Mouse (Mus musculus): ENCODE data around the gene Stk17b. TPM values are rescaled to one million over a fixed set of nuclear protein-coding genes. Genes with fewer than 3 reads are reported as not detected.
"Not testable (repeated sequence)": the region's sequence is repeated elsewhere in the genome, so short reads cannot be mapped to it uniquely, and the experiment has no call there.

The Stk17b gene
- total RNA-seq, 2 experiments from 2014 or later, result 13.7 to 13.8 TPM

GRCm38 (mm10) chr1:53728489-53729225 lies 56.4 kb downstream of the Stk17b start:
- no peak for DNase-seq (ENCODE audit: low spot score in 2 of 2)

- DNase-seq (ENCODE audit: low spot score in 2 of 2), result no peak
Observed at GRCm38 (mm10) chr1:53726883-53727282, 58.1 kb downstream of the Stk17b start.

DNA sequence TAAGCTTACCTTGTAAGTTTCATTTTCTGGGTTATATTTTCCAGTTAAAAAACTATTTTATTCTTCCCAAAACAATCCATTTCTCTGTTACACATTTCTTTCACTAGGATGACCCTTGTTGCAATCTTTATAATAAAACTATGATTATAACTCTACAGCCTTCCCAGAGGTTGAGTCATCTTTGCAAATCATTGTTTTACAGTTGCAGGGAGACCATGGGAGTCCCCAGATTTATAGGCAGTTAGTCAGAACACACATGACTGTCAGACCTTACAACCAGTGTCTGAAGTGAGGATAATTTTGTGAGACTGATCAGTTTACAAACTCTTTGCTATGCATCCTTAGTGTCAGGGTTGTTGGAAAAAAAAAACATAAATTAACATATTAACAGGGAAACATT lies 63.7 kb downstream of the Stk17b start:
- DNase-seq (ENCODE audit: low spot score in 2 of 2), result no peak

- DNase-seq (ENCODE audit: low spot score in 2 of 2), result no peak
Observed at GRCm38 (mm10) chr1:53720601-53721351, 64.2 kb downstream of the Stk17b start.

DNA sequence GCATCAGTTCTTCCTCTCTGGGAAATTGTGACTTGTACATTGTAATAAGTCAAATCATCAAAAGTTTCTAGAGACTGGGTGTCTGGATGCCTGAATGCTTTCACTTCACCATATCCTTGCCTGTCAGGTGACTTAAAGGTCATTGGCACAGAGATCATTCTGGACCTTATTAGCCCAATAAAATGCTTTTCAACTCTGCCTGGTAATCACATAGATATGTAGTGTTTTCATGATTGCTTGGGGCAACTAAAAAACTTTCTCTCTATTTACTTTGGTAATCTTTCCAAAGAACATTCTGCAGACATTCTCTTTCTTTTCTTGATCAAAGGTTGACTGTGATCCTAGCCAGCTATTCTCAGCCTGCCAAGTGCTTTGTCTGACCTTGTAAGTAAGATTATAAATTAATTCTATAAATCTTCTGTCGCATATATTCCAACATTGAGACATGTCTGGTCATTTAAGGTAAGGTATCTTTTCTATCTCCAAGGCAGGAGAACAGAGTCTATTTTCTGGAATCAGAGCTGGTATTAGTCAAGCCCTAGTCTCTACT lies 69.0 kb downstream of the Stk17b start:
- DNase-seq (ENCODE audit: low spot score in 2 of 2), result no peak

DNA sequence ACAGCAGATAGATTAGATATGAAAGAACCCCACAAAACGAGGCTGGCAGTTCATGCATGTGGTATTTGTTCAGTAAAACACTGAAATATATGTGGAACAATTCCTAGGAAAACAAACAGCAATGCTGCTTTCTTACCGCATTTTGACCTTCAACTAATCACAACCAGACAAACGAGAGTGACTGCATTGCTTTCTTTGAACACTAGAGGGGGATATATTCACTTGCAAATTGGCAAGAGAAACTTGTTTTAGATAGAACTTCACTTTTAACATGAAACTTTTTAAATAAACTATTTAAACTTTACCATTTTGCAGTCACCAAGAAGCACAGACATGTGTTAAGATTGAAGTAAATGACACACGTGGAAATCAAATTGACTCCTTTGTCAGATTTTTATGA lies 69.6 kb downstream of the Stk17b start:
- no peak for DNase-seq (ENCODE audit: low spot score in 2 of 2)

DNA sequence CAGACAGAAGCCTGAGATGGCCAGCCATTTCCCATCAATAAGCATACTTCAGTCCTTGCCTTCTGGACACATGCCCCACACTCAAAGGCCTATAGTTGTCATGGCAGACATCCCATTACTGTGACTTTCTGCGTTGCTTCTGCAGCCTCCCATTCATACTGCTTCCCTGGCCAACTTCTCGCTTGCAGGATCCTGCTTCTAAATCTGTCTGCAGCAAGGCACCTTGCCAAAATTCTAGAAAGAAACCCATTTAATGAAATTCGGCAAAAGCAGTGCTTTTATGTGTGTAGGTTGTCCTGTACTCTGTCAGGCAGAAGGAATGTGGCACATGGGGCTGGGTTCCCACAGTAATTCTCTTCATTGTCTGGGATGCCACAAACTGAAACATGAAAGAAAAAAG lies 71.6 kb downstream of the Stk17b start:
- DNase-seq (ENCODE audit: low spot score in 2 of 2), result not testable (repeated sequence)

DNA sequence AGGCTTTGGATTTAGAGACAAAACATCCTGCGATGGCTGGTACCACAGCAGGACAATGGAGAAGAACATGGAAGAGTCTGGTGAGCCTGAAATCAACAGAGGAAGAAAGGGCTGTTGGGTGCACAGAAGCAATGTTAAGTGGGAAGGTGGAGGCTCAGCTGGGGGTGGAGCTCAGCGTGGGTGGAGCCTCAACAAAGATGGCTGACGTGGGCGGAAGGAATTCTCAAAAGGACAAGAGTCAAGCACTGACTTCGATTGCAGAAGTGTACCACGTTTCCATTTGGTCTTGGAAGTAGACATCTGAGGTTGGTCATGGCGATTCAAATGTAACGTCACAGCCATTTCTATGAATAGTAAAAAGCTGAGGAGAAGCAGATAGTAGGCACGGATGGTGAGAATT lies 74.0 kb downstream of the Stk17b start:
- no peak for DNase-seq (ENCODE audit: low spot score in 2 of 2)

DNA sequence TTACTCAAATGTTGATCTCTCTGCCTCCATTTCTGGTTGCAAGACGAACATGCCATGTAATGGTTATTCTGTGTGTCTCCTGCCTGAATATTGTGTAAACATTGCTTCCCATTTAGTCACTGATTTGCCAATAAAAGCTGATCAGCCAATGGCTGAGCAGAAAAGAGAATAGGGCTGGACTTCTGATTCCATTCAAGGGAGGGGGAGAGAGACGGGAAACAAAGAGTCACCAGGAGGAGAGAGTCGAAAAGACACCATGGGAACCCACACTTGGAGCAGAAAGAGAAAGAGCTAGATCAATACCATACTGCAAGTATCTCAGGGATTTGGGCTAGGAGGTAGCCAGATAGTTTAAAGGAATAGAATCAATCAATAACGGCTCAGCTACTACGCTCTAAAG lies 75.4 kb downstream of the Stk17b start:
- DNase-seq (ENCODE audit: low spot score in 2 of 2), result not testable (repeated sequence)

- no peak for DNase-seq (ENCODE audit: low spot score in 2 of 2)
Observed at GRCm38 (mm10) chr1:53706431-53707361, 78.3 kb downstream of the Stk17b start, which contains the start of gene Dnah7a. Dnah7a (minus strand) TSS chr1:53706784.

Other genes with a start within 250 kb of the Stk17b start
- gene Dnah7a, start 78.4 kb downstream of the Stk17b start, total RNA-seq (2021), result under 1 TPM; 0.20 to 0.93 TPM

Data from adrenal gland, postnatal 4 days (tissue).